Mouse (Mus musculus): ENCODE results near the gene Cx3cr1. TPM values are rescaled to one million over a fixed set of nuclear protein-coding genes. Genes with fewer than 3 reads are reported as not detected.
A peak's percentile ranks its signal among the peaks of the same experiment; 100 is the strongest.

Cx3cr1 gene
- total RNA-seq, 2 experiments from 2014 or later: 33.5 to 33.7 TPM

- peak in 1 of 2 experiments; percentile 53 for DNase-seq (ENCODE audit: low spot score in 2 of 2)
- intact Hi-C loops (cut with DNase I): no loop called here
These were observed 60.3 kb downstream of the Cx3cr1 start for GRCm38 (mm10) chr9:120009226-120009841.

- DNase-seq (ENCODE audit: low spot score in 2 of 2): no peak
- intact Hi-C loops (cut with DNase I): no loop called here
These were observed 61.8 kb downstream of the Cx3cr1 start for GRCm38 (mm10) chr9:120007833-120008232.

GRCm38 (mm10) chr9:120005936-120006335 lies 63.7 kb downstream of the Cx3cr1 start:
- no peak for DNase-seq (ENCODE audit: low spot score in 2 of 2)
- intact Hi-C loops (cut with DNase I): no loop called here

- no peak for DNase-seq (ENCODE audit: low spot score in 2 of 2)
- intact Hi-C loops (cut with DNase I): no loop called here
These were observed 66.8 kb downstream of the Cx3cr1 start for GRCm38 (mm10) chr9:120002893-120003292.

GRCm38 (mm10) chr9:120001945-120002725 lies 67.5 kb downstream of the Cx3cr1 start:
- peak; percentile 52 to 89 for DNase-seq (ENCODE audit: low spot score in 2 of 2)
- intact Hi-C loops (cut with DNase I): no loop called here

GRCm38 (mm10) chr9:120000761-120001160 lies 68.9 kb downstream of the Cx3cr1 start:
- no peak for DNase-seq (ENCODE audit: low spot score in 2 of 2)
- intact Hi-C loops (cut with DNase I): no loop called here

- no peak for DNase-seq (ENCODE audit: low spot score in 2 of 2)
- intact Hi-C loops (cut with DNase I): no loop called here
These were observed 70.0 kb downstream of the Cx3cr1 start for GRCm38 (mm10) chr9:119999636-120000035.

- no peak for DNase-seq (ENCODE audit: low spot score in 2 of 2)
- intact Hi-C loops (cut with DNase I): no loop called here
These were observed 70.9 kb downstream of the Cx3cr1 start for GRCm38 (mm10) chr9:119998776-119999175.

- no peak for DNase-seq (ENCODE audit: low spot score in 2 of 2)
- intact Hi-C loops (cut with DNase I): no loop called here
These were observed 73.6 kb downstream of the Cx3cr1 start for GRCm38 (mm10) chr9:119996080-119996479.

- no peak for DNase-seq (ENCODE audit: low spot score in 2 of 2)
- intact Hi-C loops (cut with DNase I): no loop called here
These were observed 75.5 kb downstream of the Cx3cr1 start for GRCm38 (mm10) chr9:119994207-119994606.

GRCm38 (mm10) chr9:119993092-119993844 lies 76.4 kb downstream of the Cx3cr1 start:
- DNase-seq (ENCODE audit: low spot score in 2 of 2): no peak
- intact Hi-C loops (cut with DNase I): no loop called here

GRCm38 (mm10) chr9:119991310-119991709 lies 78.4 kb downstream of the Cx3cr1 start:
- intact Hi-C loops (cut with DNase I): no loop called here

GRCm38 (mm10) chr9:119988304-119988703 lies 81.4 kb downstream of the Cx3cr1 start:
- intact Hi-C loops (cut with DNase I): no loop called here
- no peak for DNase-seq (ENCODE audit: low spot score in 2 of 2)

More at GRCm38 (mm10) chr9:119991310-119991709, 78.4 kb downstream of the Cx3cr1 start:
- DNase-seq (ENCODE audit: low spot score in 2 of 2): no peak

GRCm38 (mm10) chr9:119985881-119986574 lies 83.7 kb downstream of the Cx3cr1 start:
- DNase-seq (ENCODE audit: low spot score in 2 of 2): no peak
- intact Hi-C loops (cut with DNase I): no loop called here

GRCm38 (mm10) chr9:119984536-119985011 lies 85.1 kb downstream of the Cx3cr1 start, which contains the start of gene Csrnp1:
Gene Csrnp1, minus strand, starts transcription at chr9:119984658.
- intact Hi-C loops (cut with DNase I): no loop called here
- DNase-seq (ENCODE audit: low spot score in 2 of 2): no peak

GRCm38 (mm10) chr9:119983585-119984535 lies 85.8 kb downstream of the Cx3cr1 start:
- DNase-seq (ENCODE audit: low spot score in 2 of 2): peak; percentile 88 to 91
- intact Hi-C loops (cut with DNase I): loop anchor here (1.0 to 2.0 kb wide), 2 partner anchors 27 to 47 kb away; partner anchors contain the start of genes Gorasp1 and Ttc21a

GRCm38 (mm10) chr9:119982956-119983551 lies 86.6 kb downstream of the Cx3cr1 start:
- intact Hi-C loops (cut with DNase I): loop anchor here (1.0 to 2.0 kb wide), 2 partner anchors 28 to 46 kb away; partner anchors contain the start of genes Gorasp1 and Ttc21a
- DNase-seq (ENCODE audit: low spot score in 2 of 2): peak in 1 of 2 experiments; percentile 39

Data from left cerebral cortex, postnatal 25 days (tissue).